Mouse (Mus musculus): ENCODE results near the gene Mrap.

- TF ChIP-seq GATA1 (IDR thresholded peaks at IDR 0.05; ENCODE audit: borderline replicate concordance, low read length): no peak
- TF ChIP-seq FLI1 (IDR thresholded peaks at IDR 0.05; ENCODE audit: low read length): no peak
Observed at GRCm38 (mm10) chr16:90798446-90798845, 60.4 kb downstream of the Mrap start.
